Mouse (Mus musculus) natural killer cell, adult 2 months (primary cell): ENCODE measurements around the gene Glis2.
A peak's percentile ranks its signal among the peaks of the same experiment; 100 is the strongest.

Source experiments
- DNase-seq, 2 experiments: peaks; one replicate each; pipeline ENCODE4 v3.0.0; 2022; ENCODE audit warnings: low spot score in 2 of 2

Glis2 gene

GRCm38 (mm10) chr16:4656571-4657081, 62.1 kb downstream of the Glis2 start:
- no peak for DNase-seq

- DNase-seq, result no peak
Observed at GRCm38 (mm10) chr16:4658781-4659245, 64.3 kb downstream of the Glis2 start.

- DNase-seq, result no peak
Observed at GRCm38 (mm10) chr16:4659326-4659725, 64.8 kb downstream of the Glis2 start.

DNA sequence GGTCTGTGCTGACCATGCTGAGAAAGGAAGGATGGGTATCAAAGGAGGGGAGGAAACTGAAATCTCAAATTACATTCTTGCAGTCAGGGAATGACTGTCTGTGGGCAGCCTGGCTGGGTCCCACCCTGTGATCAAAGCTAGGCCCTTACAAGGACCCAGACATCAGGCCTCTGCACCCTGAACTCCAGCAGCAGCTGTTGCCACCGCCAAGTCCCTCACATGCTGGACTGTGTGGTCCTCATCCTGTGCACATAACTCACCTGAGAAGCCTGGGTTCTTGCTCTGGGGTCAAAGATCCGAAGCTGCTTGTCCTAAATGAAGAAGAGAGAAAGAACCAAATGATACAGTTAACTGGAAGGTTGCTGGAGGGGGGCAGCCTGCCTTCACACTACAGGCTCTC, 67.1 kb downstream of the Glis2 start:
- no peak for DNase-seq

DNA sequence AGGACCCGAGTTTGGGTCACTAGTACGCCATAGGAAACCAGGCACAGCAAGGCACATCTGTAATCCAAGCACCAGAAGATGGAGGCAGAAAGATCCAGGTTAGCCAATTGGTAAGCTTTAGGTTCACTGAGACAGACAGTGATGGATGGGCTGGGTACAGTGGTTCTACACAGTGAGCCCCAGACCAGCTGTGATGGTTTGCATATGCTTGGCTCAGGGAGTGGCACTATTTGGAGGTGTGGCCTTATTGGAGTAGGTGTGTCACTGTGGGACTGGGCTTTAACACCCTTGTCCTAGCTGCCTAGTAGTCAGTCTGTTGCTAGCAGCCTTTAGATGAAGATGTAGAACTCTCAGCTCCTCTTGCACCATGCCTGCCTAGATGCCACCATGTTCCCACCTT, 69.3 kb downstream of the Glis2 start:
- no peak for DNase-seq

DNA sequence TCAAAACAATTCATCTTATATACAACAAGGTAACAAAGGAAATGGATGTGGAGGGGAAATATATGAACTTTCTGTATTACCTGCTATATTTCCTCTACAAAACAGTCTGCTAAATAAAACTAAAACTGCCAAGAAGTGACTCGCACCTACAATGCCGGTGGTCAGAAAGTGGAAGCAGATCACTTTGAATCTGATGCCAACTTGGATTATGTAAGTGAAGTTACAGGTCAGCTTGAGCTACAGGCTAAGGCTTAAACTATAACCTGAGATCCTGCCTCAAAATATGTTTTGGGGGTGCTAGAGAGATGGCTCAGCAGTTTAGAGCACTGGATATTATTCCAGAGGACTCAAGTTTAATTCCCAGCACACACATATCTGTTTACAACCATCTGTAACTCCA, 71.2 kb downstream of the Glis2 start:
- DNase-seq, result no peak

GRCm38 (mm10) chr16:4667190-4667808, 72.8 kb downstream of the Glis2 start:
- peak; percentile 68 to 83 for DNase-seq

DNA sequence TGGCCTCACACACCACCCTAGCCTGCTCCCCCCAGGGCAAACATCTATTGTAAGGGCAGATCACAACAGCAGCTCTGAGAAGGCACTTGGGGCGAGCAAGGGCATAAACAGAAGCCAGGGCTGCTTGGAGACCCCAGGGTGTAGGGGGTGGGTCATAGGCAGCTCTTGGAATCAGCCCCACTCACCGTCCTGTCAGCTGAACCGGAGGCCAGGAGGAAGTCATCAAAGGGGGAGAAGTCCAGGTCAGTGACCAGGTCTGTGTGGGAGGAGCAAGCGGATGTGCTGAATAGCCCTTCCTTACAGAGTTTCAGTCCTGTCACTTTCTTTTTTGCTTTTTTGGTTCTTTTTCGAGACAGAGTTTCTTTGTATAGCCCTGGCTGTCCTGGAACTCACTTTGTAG, 75.8 kb downstream of the Glis2 start:
- no peak for DNase-seq

DNA sequence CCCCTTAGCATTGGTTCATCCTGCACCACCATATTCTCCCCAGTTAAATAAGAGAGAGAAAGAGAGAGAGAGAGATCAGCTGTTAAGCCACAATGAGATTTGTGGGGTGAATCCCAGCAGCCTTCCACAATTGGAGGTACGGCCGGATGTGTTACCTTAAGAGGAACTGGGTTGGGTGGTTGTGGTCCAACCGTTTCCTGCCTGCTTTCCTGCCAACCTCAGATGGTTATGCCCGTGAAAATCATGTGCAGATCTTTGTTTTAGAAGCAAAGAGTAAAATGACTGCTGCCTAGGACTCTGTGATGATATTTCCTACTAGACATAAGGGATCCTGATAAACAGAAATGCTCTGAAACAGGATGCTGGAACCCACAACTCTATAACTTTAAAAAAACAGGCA, 79.6 kb downstream of the Glis2 start:
- peak; percentile 70 to 73 for DNase-seq
